Mouse (Mus musculus): ENCODE data around the gene Ube2d3.
"Not testable (repeated sequence)": the region's sequence is repeated elsewhere in the genome, so short reads cannot be mapped to it uniquely, and the experiment has no call there.

Gene Ube2d3

GRCm38 (mm10) chr3:135497956-135498355 lies 60.0 kb downstream of the Ube2d3 start:
- not testable (repeated sequence) for DNase-seq

- no peak for DNase-seq
Observed at GRCm38 (mm10) chr3:135498891-135499290, 60.9 kb downstream of the Ube2d3 start.

DNA sequence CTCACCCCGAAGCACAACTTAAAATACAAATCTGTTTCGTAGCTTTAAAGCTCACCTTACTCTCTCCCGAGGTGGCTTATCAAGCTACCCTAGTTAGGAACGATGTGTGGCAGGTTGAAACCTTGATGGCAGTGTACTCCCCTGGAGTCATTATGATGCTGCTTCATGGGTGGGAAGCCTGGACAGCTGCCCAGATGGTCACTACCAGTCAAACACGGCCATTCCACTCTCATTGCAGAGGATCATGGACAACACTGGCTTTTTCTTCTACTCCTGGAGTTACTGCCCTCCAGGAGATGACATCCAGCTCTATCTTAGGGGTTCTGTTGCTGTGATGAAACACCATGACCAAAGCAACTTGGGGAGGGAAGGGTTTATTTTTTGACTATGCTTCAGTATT lies 65.2 kb downstream of the Ube2d3 start:
- DNase-seq = no peak

DNA sequence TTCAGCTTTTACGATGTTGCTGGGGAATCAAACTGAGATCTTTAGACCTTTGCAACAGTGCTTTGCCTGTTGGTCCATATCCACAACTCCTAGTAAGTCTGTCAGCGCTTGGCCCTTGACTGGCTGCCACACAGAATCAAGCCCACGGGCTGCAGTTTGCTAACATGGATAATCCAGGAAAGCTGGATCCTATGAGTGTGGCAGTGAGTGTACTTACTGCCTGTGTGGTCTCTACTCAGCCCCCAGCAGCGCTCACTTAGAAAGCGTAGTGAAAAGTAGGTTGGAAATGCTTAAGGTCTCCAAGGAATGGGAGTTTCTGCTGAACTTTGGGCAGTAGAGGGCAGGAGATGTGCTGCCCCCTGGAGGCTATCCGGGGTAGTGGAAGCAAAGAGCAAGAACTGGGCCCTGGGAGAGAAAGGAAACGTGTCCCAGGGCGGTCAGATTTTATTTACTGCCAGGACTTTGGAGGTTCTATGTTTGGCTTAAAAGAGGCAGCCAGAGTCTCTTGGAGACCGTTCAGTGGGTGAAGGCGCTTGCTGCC lies 67.5 kb downstream of the Ube2d3 start:
- DNase-seq = peak; percentile 53 to 65

GRCm38 (mm10) chr3:135505916-135506482 lies 68.0 kb downstream of the Ube2d3 start:
- no peak for DNase-seq

- DNase-seq = no peak
Observed at GRCm38 (mm10) chr3:135507506-135507905, 69.6 kb downstream of the Ube2d3 start.

DNA sequence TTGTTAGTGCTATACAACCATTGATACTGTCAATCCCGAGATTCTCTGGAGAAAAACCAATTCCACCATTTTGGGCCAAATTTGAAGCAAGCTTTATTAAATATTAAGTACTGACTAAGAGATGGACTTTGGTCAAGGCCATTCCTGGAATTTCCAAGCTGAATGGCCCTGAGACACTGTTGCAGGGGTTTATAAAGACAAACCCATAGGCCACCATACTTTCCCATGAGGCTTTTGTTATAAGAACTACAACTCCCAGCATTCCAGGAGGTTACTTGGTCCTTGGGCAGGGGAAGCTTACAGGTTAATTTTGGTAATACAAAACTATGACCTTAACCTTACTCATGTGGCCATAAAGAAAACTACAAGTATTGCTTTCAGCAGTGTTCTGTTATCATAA lies 70.2 kb downstream of the Ube2d3 start:
- DNase-seq = no peak

GRCm38 (mm10) chr3:135510372-135510771 lies 72.4 kb downstream of the Ube2d3 start:
- DNase-seq = no peak

- no peak for DNase-seq
Observed at GRCm38 (mm10) chr3:135511683-135512082, 73.7 kb downstream of the Ube2d3 start.

DNA sequence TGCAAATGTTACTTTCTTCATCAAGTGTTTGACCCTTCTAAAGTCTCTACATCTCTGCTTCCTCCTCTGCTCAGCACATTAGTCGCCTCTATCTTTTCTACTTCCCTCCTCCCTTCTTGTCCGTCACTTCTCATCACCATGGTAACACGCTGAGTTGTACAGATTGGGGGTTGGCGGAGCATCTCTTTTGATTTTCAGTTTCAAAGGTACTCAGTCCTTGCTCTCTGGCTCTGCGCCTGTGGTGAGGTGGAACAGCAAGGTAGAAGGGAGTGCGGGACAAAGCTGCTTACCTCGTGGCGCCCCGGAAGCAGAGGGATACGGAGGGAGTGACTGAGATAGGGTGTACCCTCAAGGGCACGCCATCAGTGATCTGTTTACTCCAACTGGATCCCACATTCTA lies 75.3 kb downstream of the Ube2d3 start:
- DNase-seq = peak; percentile 32 to 63

DNA sequence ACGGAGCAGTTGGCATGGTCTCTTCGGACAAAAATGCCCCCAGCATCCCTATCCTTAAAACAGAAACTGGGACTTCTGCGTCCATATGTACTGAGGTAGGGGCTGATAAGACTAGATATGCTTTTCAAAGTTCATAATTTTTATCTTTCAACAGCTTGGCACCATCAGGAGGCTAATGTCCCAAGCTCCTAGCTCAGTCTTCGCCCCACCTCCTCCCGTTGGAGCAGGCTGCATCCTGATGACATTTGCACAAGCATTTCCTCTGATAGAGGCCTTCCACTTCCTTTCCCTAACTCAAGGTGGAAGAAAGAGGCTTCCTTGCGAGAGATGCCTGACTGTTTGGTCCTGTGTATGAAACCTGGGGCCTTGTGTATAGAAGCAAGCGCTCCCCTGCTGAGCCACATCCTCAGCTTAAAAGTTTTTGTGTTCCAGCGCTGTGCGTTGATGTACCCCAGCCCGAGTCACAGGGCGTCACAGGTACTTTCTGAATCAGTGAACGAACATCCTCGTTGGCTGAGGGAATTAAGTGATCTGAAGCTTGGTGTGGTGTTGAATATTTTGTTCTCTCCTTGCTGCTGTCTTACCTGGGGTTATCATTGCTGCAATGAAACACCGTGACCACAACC lies 76.0 kb downstream of the Ube2d3 start:
- no peak for DNase-seq

DNA sequence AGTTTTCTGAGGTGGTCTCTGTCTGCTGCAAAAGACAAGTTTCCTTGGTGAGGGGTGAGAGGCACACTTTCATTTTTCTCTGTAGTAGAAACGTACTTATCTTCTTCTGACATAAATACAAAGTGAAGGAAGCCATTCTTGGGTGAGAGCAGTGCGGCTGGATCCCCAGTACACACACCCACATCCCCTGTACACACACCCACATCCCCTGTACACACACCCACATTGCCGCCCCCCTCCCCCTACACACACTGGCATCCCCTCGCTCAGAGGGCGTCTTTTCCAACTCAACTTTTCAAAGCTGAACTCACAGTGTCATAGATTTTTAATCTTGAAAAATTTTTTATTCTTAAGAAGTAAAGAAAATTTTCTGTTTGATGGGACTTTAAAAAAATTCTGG lies 77.3 kb downstream of the Ube2d3 start:
- DNase-seq = no peak

GRCm38 (mm10) chr3:135516891-135517290 lies 78.9 kb downstream of the Ube2d3 start:
- peak; percentile 79 to 82 for DNase-seq

All from cerebellum, postnatal 25 days (tissue).